Mouse (Mus musculus): ENCODE data around the gene Samd5.

DNA sequence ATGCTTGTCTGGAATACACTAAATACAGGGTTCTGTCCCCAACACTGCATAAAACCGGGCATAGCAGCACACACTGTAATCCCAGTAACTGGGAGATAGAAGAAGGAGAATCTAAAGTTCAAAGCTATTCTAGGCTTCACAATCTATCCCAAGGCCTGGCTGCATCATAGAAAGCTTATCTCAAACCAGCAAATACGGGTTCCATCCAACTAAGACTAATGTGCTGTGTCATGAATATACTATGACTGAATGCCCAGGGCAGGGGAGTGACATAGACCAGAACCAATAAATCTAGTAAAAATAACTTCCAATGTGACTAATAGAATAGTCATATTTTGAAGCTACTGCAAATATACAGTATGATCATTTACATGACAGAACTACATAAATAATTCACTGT, 35.0 kb downstream of the Samd5 start:
- TF ChIP-seq CTCF (IDR thresholded peaks at IDR 0.05; ENCODE audit: insufficient read depth, low read depth, low read length), result no peak
- no peak for TF ChIP-seq POLR2A (IDR thresholded peaks at IDR 0.05; ENCODE audit: insufficient read depth, low read depth, low read length)

Data from olfactory bulb, adult 2 months (tissue).